Mouse (Mus musculus): ENCODE measurements at regions not wholly inside any gene's neighbourhood (a gene's known extent, or its start where the extent isn't known, plus 50 kb on each side); places are given as distances from the start of the nearest gene placed in this dataset.

- no peak for TF ChIP-seq CTCF (IDR thresholded peaks at IDR 0.05; ENCODE audit: low read depth)
- TF ChIP-seq EP300 (IDR thresholded peaks at IDR 0.05; ENCODE audit: low read depth), result no peak
Observed at GRCm38 (mm10) chr13:71273067-71273466, 431.5 kb upstream of the Adamts16 start.
